Mouse (Mus musculus): ENCODE results near the gene Phospho1.

DNA sequence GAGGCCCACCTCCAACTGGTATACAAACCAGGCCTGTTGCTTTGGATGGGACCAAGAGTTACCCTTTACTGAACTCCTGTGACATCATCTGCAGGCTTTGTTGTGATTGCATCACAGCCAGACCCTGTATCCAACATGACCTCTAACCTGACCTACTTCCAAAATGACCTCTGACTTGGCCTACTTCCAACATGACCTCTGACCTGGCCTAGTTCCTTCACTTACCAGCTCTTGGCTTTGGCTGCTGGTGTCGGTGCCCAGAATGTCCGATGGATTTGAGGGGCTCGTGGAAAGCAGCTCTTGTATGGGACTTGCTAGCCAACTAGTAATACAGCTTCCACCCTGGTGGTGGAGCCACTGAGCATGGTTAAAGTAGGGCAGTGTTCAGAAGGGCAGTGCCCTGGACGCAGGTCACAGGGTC lies 45.5 kb upstream of the Phospho1 start:
- TF ChIP-seq CTCF (IDR thresholded peaks at IDR 0.05; ENCODE audit: extremely low read depth, insufficient read depth, insufficient read length, insufficient replicate concordance) (no peak), POLR2A (IDR thresholded peaks at IDR 0.05; ENCODE audit: low read depth, low read length) (no peak)

Data from spleen, adult 2 months (tissue).